Mouse (Mus musculus): ENCODE results near the gene Nab2. TPM values are rescaled to one million over a fixed set of nuclear protein-coding genes. Genes with fewer than 3 reads are reported as not detected.

Nab2 gene
- polyA plus RNA-seq (2012; rRNA removed): 17.9 and 18.6 TPM in 2 replicates

DNA sequence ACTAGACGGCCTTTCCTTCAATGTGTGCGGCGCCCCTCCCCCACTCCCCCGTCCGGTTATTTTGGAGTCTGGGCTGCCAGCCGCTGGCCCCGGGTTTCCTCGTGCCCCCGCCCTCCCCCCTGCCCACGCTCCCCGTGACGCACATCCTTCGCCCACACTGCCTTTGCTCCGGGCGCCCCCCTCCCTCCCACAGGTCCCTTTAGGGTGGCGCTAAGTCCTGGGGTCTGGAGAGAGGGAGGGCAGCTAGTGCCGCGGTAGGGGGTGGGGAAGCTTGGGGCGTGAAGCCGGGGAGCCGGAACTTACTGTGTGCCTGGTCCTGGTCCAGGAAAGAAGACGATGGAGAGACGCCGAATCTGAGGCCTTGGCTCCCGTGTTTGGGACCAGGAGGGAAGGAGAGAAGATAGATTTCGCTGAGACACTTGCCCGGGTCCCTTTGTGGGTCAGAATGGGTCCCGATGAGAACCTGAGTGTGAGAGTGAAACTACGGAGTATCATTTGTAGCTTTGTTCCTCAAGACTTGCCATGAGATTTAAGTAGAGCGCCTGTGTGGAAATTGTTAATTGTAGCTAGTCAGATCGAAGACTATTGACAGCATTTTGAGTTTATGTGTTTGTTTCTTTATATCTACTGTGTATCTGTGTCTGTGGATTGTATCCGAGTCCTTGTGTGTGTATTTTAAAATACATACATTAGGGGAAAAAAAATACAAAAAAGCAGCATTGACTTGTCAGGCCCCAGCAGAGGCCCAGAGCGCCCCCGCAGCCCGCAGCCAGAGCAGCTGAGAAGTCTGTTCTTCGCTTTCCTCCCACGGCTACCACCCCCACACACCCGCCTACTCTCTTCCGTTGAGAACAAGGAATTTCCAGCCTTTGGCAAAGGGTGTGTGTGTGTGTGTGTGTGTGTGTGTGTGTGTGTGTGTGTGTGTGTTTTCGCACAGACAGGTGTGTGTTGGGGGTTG is at the start of gene Nab2:
TSS of gene Nab2 (minus strand) at position 476 of the 958 bp plus-strand sequence.
- peak within 1 kb of the TSS; percentile 89 for H3K4me3 ChIP-seq (ENCODE audit: insufficient read depth, low read depth, low read length)
- peaks cover 11% of the 10 kb centered on the region for H3K4me1 ChIP-seq (ENCODE audit: control insufficient read depth, insufficient read depth, low read length)
- peak; percentile 82 for DNase-seq
- 4% methylated on average over 40 of the region's 40 CpGs for WGBS
- H3K27ac ChIP-seq (ENCODE audit: insufficient read depth, low read depth, low read length): peak within 1 kb of the TSS; percentile 97
- no peaks in the 10 kb centered on the region for H3K27me3 ChIP-seq (replicated peaks; ENCODE audit: control insufficient read depth, insufficient read depth, low read length)
- no peak for TF ChIP-seq POLR2A (IDR thresholded peaks at IDR 0.05; ENCODE audit: low read depth, low read length)
- no peak for TF ChIP-seq CTCF (conservative IDR thresholded peaks at IDR 0.05; ENCODE audit: insufficient read depth, insufficient read length, low read depth, low read length)
- H3K36me3 ChIP-seq (ENCODE audit: control insufficient read depth, insufficient read depth, low read length): no peaks in the 10 kb centered on the region

DNA sequence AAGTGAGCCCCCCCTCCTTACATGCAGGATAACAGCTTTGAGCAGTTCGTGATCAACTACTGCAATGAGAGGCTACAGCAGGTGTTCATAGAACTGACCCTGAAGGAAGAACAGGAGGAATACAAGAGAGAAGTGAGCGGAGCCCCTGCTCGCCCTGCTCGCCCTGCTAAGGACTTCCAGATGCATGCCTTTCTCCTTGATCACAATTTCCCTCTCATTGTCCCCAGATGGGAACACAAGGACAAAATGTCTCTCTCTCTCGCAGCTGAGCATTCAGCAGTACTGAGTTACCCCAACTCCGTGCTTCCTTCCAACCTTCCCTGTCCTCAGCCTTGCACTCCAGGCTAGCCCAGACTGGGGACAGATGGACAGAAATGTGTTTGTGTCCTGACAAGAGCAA is 44.4 kb upstream of the Nab2 start:
- DNase-seq: no peak
- no peaks in the 10 kb centered on the region for H3K36me3 ChIP-seq (ENCODE audit: control insufficient read depth, insufficient read depth, low read length)

DNA sequence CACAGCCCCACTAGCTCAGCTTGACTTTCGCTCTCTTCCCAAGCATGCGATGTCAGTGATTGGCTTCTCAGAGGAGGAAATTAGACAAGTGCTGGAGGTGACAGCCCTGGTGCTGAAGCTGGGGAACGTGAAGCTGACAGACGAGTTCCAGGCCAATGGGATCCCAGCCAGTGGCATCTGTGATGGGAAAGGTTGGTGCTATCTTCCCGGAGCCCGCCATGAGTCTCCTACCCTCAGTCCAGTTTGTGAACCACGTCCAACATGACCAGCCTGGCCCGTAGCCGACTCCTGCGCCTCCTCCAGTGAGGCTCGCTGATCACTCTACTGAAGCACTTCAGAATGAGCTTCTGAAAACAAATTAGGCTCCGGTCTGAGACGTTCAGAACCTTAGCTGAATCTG is 42.0 kb upstream of the Nab2 start:
- Histone ChIP-seq H3K36me3 (ENCODE audit: control insufficient read depth, insufficient read depth, low read length) (no peaks in the 10 kb centered on the region), H3K4me3 (ENCODE audit: insufficient read depth, low read depth, low read length) (no peak overlapping the region), H3K27me3 (replicated peaks; ENCODE audit: control insufficient read depth, insufficient read depth, low read length) (no peaks in the 10 kb centered on the region), H3K27ac (ENCODE audit: insufficient read depth, low read depth, low read length) (no peak overlapping the region), H3K4me1 (ENCODE audit: control insufficient read depth, insufficient read depth, low read length) (no peaks in the 10 kb centered on the region)
- 55% methylated on average over 13 of the region's 13 CpGs for WGBS
- DNase-seq: no peak
- TF ChIP-seq POLR2A (IDR thresholded peaks at IDR 0.05; ENCODE audit: low read depth, low read length) (no peak), CTCF (conservative IDR thresholded peaks at IDR 0.05; ENCODE audit: insufficient read depth, insufficient read length, low read depth, low read length) (no peak)

More for the DNA sequence above, 44.4 kb upstream of the Nab2 start:
- Histone ChIP-seq H3K4me3 (ENCODE audit: insufficient read depth, low read depth, low read length) (no peak overlapping the region), H3K27ac (ENCODE audit: insufficient read depth, low read depth, low read length) (no peak overlapping the region), H3K27me3 (replicated peaks; ENCODE audit: control insufficient read depth, insufficient read depth, low read length) (no peaks in the 10 kb centered on the region), H3K4me1 (ENCODE audit: control insufficient read depth, insufficient read depth, low read length) (no peaks in the 10 kb centered on the region)
- 88% methylated on average over 6 of the region's 6 CpGs for WGBS
- TF ChIP-seq CTCF (conservative IDR thresholded peaks at IDR 0.05; ENCODE audit: insufficient read depth, insufficient read length, low read depth, low read length) (no peak), POLR2A (IDR thresholded peaks at IDR 0.05; ENCODE audit: low read depth, low read length) (no peak)

DNA sequence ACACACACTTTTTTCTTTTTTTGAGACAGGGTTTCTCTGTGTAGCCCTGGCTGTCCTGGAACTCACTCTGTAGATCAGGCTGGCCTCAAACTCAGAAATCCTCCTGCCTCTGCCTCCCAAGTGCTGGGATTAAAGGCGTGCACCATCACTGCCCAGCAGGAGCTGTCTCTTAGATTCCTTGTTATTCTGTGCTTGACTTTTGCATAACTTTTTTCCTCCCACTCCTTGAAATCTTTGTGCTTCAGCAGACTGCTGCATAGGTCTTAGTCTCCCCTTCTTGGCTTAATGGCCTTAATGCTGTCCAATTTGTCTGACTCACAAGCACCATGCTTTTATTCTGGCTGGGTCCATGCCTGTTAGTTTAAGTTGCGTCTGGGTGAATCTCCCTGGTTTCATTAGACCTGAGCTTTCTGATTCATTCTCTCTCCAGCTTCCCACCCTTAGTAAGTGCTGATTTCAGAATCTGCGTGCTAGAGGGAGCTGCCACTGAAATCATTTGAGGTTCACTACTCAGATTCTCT is 40.5 kb upstream of the Nab2 start:
- no peaks in the 10 kb centered on the region for H3K27me3 ChIP-seq (replicated peaks; ENCODE audit: control insufficient read depth, insufficient read depth, low read length)
- 95% methylated on average over 3 of the region's 3 CpGs for WGBS
- no peaks in the 10 kb centered on the region for H3K36me3 ChIP-seq (ENCODE audit: control insufficient read depth, insufficient read depth, low read length)
- H3K4me3 ChIP-seq (ENCODE audit: insufficient read depth, low read depth, low read length): no peak overlapping the region
- no peaks in the 10 kb centered on the region for H3K4me1 ChIP-seq (ENCODE audit: control insufficient read depth, insufficient read depth, low read length)
- TF ChIP-seq CTCF (conservative IDR thresholded peaks at IDR 0.05; ENCODE audit: insufficient read depth, insufficient read length, low read depth, low read length) (no peak), POLR2A (IDR thresholded peaks at IDR 0.05; ENCODE audit: low read depth, low read length) (no peak)
- DNase-seq: no peak
- no peak overlapping the region for H3K27ac ChIP-seq (ENCODE audit: insufficient read depth, low read depth, low read length)

DNA sequence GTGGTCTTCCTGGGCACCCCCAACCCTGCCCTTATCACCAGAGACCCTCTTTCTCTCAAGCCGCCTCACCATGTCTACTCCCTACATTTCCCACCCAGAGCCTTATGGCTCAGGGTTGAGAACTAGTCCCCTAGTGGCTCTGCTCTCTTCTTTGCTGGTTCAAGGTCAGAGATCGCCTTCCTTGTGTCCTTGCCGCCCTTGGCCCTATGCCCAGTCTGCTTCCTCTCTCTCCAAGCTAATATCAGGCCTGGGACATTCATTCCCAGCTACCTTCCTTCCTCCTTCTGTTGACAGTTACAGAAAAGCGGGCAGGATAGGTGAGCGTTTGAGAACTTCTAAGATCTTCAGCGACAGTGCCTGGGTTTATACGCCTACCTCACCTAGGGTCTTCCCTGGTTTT is 39.4 kb upstream of the Nab2 start:
- H3K36me3 ChIP-seq (ENCODE audit: control insufficient read depth, insufficient read depth, low read length): no peaks in the 10 kb centered on the region
- TF ChIP-seq CTCF (conservative IDR thresholded peaks at IDR 0.05; ENCODE audit: insufficient read depth, insufficient read length, low read depth, low read length): no peak
- TF ChIP-seq POLR2A (IDR thresholded peaks at IDR 0.05; ENCODE audit: low read depth, low read length): no peak

DNA sequence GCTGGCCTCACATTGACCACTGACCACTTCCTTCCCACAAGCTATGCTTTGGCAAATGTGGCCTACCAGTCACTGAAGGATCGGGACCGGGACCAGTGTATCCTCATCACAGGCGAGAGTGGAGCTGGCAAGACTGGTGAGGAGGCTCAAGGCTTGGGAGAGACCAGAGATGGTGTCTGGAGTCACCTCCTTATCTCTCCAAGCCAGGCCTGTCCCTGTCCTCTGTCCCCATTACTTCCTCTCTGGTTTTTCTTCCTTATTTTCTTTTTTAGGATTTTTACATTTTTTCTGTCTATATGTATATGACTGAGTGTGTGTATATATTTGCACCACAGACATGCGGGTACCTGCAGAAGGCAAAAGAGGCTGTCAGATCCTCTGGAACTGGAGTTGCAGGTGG is 37.4 kb upstream of the Nab2 start:
- no peak overlapping the region for H3K27ac ChIP-seq (ENCODE audit: insufficient read depth, low read depth, low read length)
- no peak overlapping the region for H3K4me3 ChIP-seq (ENCODE audit: insufficient read depth, low read depth, low read length)
- TF ChIP-seq POLR2A (IDR thresholded peaks at IDR 0.05; ENCODE audit: low read depth, low read length): no peak
- no peak for TF ChIP-seq CTCF (conservative IDR thresholded peaks at IDR 0.05; ENCODE audit: insufficient read depth, insufficient read length, low read depth, low read length)
- DNase-seq: no peak
- H3K4me1 ChIP-seq (ENCODE audit: control insufficient read depth, insufficient read depth, low read length): no peaks in the 10 kb centered on the region
- WGBS: 96% methylated on average over 4 of the region's 4 CpGs
- no peaks in the 10 kb centered on the region for H3K27me3 ChIP-seq (replicated peaks; ENCODE audit: control insufficient read depth, insufficient read depth, low read length)
- no peaks in the 10 kb centered on the region for H3K36me3 ChIP-seq (ENCODE audit: control insufficient read depth, insufficient read depth, low read length)

More for the DNA sequence above, 39.4 kb upstream of the Nab2 start:
- Histone ChIP-seq H3K27ac (ENCODE audit: insufficient read depth, low read depth, low read length) (no peak overlapping the region), H3K4me1 (ENCODE audit: control insufficient read depth, insufficient read depth, low read length) (no peaks in the 10 kb centered on the region), H3K4me3 (ENCODE audit: insufficient read depth, low read depth, low read length) (no peak overlapping the region), H3K27me3 (replicated peaks; ENCODE audit: control insufficient read depth, insufficient read depth, low read length) (no peaks in the 10 kb centered on the region)
- DNase-seq: peak; percentile 55
- WGBS: 67% methylated on average over 7 of the region's 7 CpGs

DNA sequence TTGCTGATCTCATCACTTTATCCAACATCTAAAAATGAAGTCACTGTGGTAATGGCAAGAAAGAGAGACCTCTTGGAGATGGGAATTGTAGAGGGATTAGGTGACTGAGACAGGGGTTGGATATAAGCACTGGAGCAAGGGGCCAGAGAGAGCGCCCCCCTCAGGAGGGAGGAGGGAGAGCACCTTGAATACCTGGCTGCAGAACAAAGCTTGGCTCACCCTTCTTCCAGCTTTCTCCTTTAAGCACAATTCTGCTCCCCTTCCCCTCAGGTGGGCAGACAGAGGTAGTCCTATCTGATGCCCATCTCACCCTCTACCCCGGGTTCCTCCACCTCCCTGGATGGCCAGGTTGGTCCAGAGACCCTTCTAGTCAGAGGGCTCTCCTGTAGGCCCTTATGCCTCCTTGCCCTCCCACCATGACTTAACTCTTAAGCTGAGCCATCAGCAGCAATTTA is 36.4 kb upstream of the Nab2 start, which contains the start of gene Myo1a:
TSS of gene Myo1a (plus strand) at position 405 of the 455 bp plus-strand sequence.
- no peak within 1 kb of the TSS for H3K4me3 ChIP-seq (ENCODE audit: insufficient read depth, low read depth, low read length)
- no peak for TF ChIP-seq POLR2A (IDR thresholded peaks at IDR 0.05; ENCODE audit: low read depth, low read length)
- no peak for TF ChIP-seq CTCF (conservative IDR thresholded peaks at IDR 0.05; ENCODE audit: insufficient read depth, insufficient read length, low read depth, low read length)
- 60% methylated on average over 2 of the region's 2 CpGs for WGBS
- H3K27ac ChIP-seq (ENCODE audit: insufficient read depth, low read depth, low read length): no peak within 1 kb of the TSS
- H3K4me1 ChIP-seq (ENCODE audit: control insufficient read depth, insufficient read depth, low read length): no peaks in the 10 kb centered on the region
- H3K27me3 ChIP-seq (replicated peaks; ENCODE audit: control insufficient read depth, insufficient read depth, low read length): no peaks in the 10 kb centered on the region
- DNase-seq: no peak
- no peaks in the 10 kb centered on the region for H3K36me3 ChIP-seq (ENCODE audit: control insufficient read depth, insufficient read depth, low read length)
